Mouse (Mus musculus) leukemia stem cell, adult 10-12 weeks (primary cell): Measurements from ENCODE around the gene Gm10382. TPM values are rescaled to one million over a fixed set of nuclear protein-coding genes. Genes with fewer than 3 reads are reported as not detected.

Experiments used
- polyA plus RNA-seq: library from polyadenylated mRNA; stranded (reverse); fragments of >175 nt; gene quantifications from 2 replicates; pipeline ENCODE4 v1.2.3, GENCODE M21; 2012; ENCODE audit warnings: low replicate concordance

Gene Gm10382
- polyA plus RNA-seq, result 0.28 and 0.48 TPM in 2 replicates

GRCm38 (mm10) chr5:125389131-125389578, at the start of gene Gm10382:
Gm10382 (plus strand) TSS chr5:125389322.

GRCm38 (mm10) chr5:125340547-125341262, 48.4 kb upstream of the Gm10382 start, which contains the start of gene Scarb1:
Scarb1 (minus strand) TSS chr5:125341094.

GRCm38 (mm10) chr5:125389579-125390441, 688 bp downstream of the Gm10382 start, which contains the start of gene Ubc:
Ubc (minus strand) TSS chr5:125390202.

GRCm38 (mm10) chr5:125433793-125434337, 44.7 kb downstream of the Gm10382 start, which contains the start of gene Dhx37:
Dhx37 (minus strand) TSS chr5:125434121.

Other genes with a start within 250 kb of the Gm10382 start
- 199 and 361 TPM in 2 replicates for gene Ncor2, start 210.1 kb upstream of the Gm10382 start, polyA plus RNA-seq
- gene Scarb1, start 48.2 kb upstream of the Gm10382 start, polyA plus RNA-seq, result 42.3 and 99.0 TPM in 2 replicates
- 47.9 and 121 TPM in 2 replicates for gene Ubc, start 880 bp downstream of the Gm10382 start, polyA plus RNA-seq
- gene Dhx37, start 44.8 kb downstream of the Gm10382 start, polyA plus RNA-seq, result 42.3 and 139 TPM in 2 replicates
- gene Bri3bp, start 52.2 kb downstream of the Gm10382 start, polyA plus RNA-seq, result 25.4 and 28.0 TPM in 2 replicates
- 11.7 and 12.2 TPM in 2 replicates for gene Aacs, start 86.5 kb downstream of the Gm10382 start, polyA plus RNA-seq
- not detected in 2 replicates for gene Tmem132b, start 142.5 kb downstream of the Gm10382 start, polyA plus RNA-seq